Mouse (Mus musculus): ENCODE measurements at regions not wholly inside any gene's neighbourhood (a gene's known extent, or its start where the extent isn't known, plus 50 kb on each side); places are given as distances from the start of the nearest gene placed in this dataset.

DNA sequence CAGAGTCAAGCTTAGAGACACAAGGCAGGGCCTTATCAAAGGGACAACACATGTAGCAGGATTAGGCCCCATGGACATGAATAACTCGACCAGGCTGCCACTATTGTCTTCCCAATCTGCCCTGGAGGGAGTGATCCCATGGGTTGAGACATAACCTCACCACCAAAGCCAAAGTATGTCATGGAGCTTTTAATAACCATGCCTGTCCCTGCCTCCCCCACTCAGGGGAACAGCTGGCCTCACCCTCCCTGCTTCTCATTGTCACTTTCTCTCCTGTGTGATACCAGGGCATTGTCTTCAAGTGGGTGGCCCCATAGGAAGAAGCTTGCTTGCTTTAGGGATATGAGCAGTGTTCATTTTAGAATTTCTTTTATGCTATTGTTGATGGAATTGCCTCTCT lies 73.5 kb upstream of the Ntf3 start:
- no peak for TF ChIP-seq POLR2A (IDR thresholded peaks at IDR 0.05; ENCODE audit: insufficient read depth, low read length)
- no peak for TF ChIP-seq CTCF (IDR thresholded peaks at IDR 0.05; ENCODE audit: low read depth, low read length)

Data from ES-Bruce4 (cell line).